Mouse (Mus musculus): ENCODE measurements at regions not wholly inside any gene's neighbourhood (a gene's known extent, or its start where the extent isn't known, plus 50 kb on each side); places are given as distances from the start of the nearest gene placed in this dataset.

DNA sequence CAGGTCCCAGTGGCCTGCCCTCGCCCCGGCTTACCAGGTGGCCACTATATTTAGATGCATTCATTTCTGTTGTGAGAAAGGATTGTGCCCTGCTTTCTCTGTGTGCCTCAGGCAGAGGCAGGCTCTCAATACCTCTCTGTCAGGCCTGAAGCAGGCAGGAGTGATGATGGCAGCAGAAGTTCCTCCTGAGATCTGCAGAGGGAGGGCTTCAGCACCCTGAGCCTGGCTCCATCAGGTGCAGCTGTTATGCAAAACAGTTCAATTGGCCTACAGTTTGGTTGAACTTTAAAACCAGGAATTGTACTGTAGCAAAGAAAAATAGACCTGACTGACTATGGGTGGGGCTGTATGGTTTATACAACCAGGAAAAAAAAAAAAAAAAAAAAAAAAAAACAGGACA lies 92.7 kb upstream of the Cpeb4 start:
- TF ChIP-seq POLR2A (IDR thresholded peaks at IDR 0.05; ENCODE audit: low read depth, low read length), result no peak
- TF ChIP-seq CTCF (conservative IDR thresholded peaks at IDR 0.05; ENCODE audit: insufficient read depth, insufficient read length, low read depth, low read length), result no peak; the same call in 1 of the 2 replicates

Measured in kidney, adult 2 months (tissue).